Mouse (Mus musculus) ES-E14 (cell line): ENCODE measurements at regions not wholly inside any gene's neighbourhood (a gene's known extent, or its start where the extent isn't known, plus 50 kb on each side); places are given as distances from the start of the nearest gene placed in this dataset.
A peak's percentile ranks its signal among the peaks of the same experiment; 100 is the strongest.

Source experiments
- DNase-seq: peaks from one replicate; pipeline ENCODE4 v3.0.0-alpha.2; 2013; ENCODE audit warnings: low read depth, low spot score
- H3K27ac ChIP-seq: 2 replicates; pipeline ENCODE4 v1.5.1; 2012; ENCODE audit warnings: low read depth, mild to moderate bottlenecking, low read length, moderate library complexity, mixed read lengths; ENCODE audit not compliant: poor library complexity, insufficient read depth, severe bottlenecking
- H3K36me3 ChIP-seq: 2 replicates; pipeline ENCODE4 v1.6.1; 2012; ENCODE audit warnings: mild to moderate bottlenecking, low read length, moderate library complexity, mixed read lengths; ENCODE audit not compliant: control insufficient read depth, poor library complexity, insufficient read depth, severe bottlenecking
- H3K4me1 ChIP-seq, 2 experiments: fragments of 150-350 bp in 1 of 2; sonication (generic) in 1 of 2; 2 replicates each; pipeline ENCODE4 v1.6.1; 2012; ENCODE audit warnings: low read length in 2 of 2, mild to moderate bottlenecking in 1 of 2, mixed read lengths in 1 of 2; ENCODE audit not compliant: control insufficient read depth in 2 of 2, insufficient read depth in 2 of 2, poor library complexity in 1 of 2
- H3K4me3 ChIP-seq, 2 experiments: fragments of 150-350 bp in 1 of 2; sonication (generic) in 1 of 2; 2 replicates each; pipeline ENCODE4 v1.5.1; 2012; ENCODE audit warnings: low read length in 2 of 2, low read depth in 1 of 2, mild to moderate bottlenecking in 1 of 2, mixed read lengths in 1 of 2; ENCODE audit not compliant: insufficient read depth in 1 of 2, poor library complexity in 1 of 2, severe bottlenecking in 1 of 2
- H3K9ac ChIP-seq: 2 replicates; pipeline ENCODE4 v1.6.1; 2012; ENCODE audit warnings: low read depth, mild to moderate bottlenecking, low read length, mixed read lengths; ENCODE audit not compliant: poor library complexity, insufficient read depth, severe bottlenecking
- H3K9me3 ChIP-seq: fragments of 150-350 bp; sonication (generic); 2 replicates; pipeline ENCODE4 v1.6.1; 2012; ENCODE audit warnings: low read depth, mild to moderate bottlenecking, low read length; ENCODE audit not compliant: control insufficient read depth, insufficient read depth
- CHD2 ChIP-seq: IDR thresholded peaks from 2 replicates; pipeline ENCODE4 v1.6.1; 2014; ENCODE audit warnings: mild to moderate bottlenecking, low read depth, low read length, inconsistent platforms
- HCFC1 ChIP-seq: IDR thresholded peaks from 2 replicates; pipeline ENCODE4 v1.6.1; 2012; ENCODE audit warnings: low read length, inconsistent platforms, borderline replicate concordance; ENCODE audit not compliant: insufficient read depth
- MAFK ChIP-seq: IDR thresholded peaks from 2 replicates; pipeline ENCODE4 v1.6.1; 2014; ENCODE audit warnings: mild to moderate bottlenecking, low read depth, low read length, inconsistent platforms; ENCODE audit not compliant: insufficient read depth
- ZC3H11A ChIP-seq: IDR thresholded peaks from 2 replicates; pipeline ENCODE4 v1.6.1; 2012; ENCODE audit warnings: low read depth, mild to moderate bottlenecking, inconsistent platforms, low read length, borderline replicate concordance
- ZNF384 ChIP-seq: IDR thresholded peaks from 2 replicates; pipeline ENCODE4 v1.6.1; 2012; ENCODE audit warnings: low read depth, low read length, inconsistent platforms
- in situ Hi-C, 2 experiments: fragments of 600-800 bp; cut with MboI; formaldehyde crosslinking; loops; one replicate each; pipeline ENCODE4 v1.15.1; 2025; ENCODE audit warnings: low sequenced_read_pairs in 2 of 2, inconsistent platforms in 1 of 2; ENCODE audit not compliant: unreplicated experiment in 2 of 2

DNA sequence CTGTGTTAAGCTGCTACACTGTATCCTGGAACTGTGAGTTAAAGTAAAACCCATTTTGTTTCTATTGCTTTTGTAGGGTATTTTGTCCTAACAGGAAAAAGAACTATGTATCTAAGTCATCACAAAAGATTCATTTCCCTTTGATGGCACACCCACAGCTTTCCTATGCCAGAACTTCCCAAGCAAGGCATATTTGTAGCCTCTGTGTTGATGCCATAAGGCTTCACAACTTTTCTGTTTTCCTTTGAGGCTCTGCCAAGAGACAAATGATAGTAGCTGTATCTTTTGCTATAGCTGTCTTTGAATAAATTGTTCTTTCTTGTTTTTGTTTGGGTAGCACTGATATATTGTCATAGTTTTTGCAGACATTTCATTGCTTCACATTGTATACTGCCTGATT, 790.2 kb downstream of the Slitrk5 start:
- H3K9me3 ChIP-seq, result no peaks in the 10 kb centered on the region
- H3K4me3 ChIP-seq, result no peak overlapping the region
- no peak for DNase-seq
- TF ChIP-seq HCFC1 (no peak), ZC3H11A (no peak), CHD2 (no peak)
- H3K9ac ChIP-seq, result no peak overlapping the region
- no peaks in the 10 kb centered on the region for H3K36me3 ChIP-seq
- no peaks in the 10 kb centered on the region for H3K4me1 ChIP-seq
- H3K27ac ChIP-seq, result no peak overlapping the region
- in situ Hi-C loops, result no loop called here

DNA sequence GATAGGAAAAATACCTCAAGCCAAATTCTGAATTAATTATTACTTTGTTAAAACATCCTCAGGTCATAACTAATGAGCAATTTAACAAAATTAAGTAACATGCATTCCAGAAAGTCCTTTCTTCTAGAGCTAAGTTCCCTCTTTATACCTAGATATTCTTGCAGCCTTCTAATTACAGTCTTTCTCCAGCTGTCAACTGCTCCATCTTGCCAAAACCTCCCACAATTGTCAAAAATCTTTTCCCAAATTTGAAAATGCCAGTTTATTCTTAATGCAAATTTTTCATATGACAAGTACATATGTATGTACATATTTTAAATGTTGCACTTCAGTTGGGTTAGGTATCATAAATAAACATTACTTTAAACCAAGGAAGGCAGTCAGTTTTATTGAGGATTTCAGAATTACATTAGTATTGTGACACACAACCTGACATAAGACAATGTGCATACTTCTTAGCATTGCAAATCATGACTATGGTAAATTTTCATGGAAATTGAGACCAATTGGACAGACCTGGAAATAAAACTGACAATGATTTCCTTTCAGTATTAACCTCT, 791.5 kb downstream of the Slitrk5 start:
- DNase-seq, result no peak
- H3K36me3 ChIP-seq, result no peaks in the 10 kb centered on the region
- no peaks in the 10 kb centered on the region for H3K4me1 ChIP-seq
- no peaks in the 10 kb centered on the region for H3K9me3 ChIP-seq
- no peak overlapping the region for H3K4me3 ChIP-seq
- TF ChIP-seq CHD2 (no peak), HCFC1 (no peak), MAFK (no peak), ZC3H11A (no peak), ZNF384 (no peak)
- H3K27ac ChIP-seq, result no peak overlapping the region
- H3K9ac ChIP-seq, result no peak overlapping the region
- in situ Hi-C loops, result no loop called here

DNA sequence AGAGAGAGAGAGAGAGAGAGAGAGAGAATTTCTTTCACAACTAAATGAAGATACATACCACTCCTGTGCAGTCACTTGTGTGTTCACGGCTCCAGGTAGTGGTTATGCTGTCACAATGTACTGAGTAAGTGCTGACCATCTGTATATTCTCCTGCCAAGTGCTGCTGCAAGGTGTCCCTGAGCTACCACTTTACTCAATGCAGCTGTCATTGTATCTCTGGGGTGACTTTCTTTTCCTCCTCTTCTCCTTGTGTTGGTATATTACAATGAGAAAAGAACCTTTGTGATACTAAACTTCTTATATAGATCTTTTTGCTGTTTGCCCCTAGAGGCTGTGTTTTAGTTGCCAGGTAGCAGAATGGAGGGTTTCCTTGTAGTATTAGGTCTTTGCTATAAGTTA, 800.6 kb downstream of the Slitrk5 start:
- Histone ChIP-seq H3K9ac (no peak overlapping the region), H3K4me1 (no peaks in the 10 kb centered on the region; a peak in 1 of 4 replicates), H3K36me3 (no peaks in the 10 kb centered on the region), H3K27ac (no peak overlapping the region), H3K9me3 (no peaks in the 10 kb centered on the region), H3K4me3 (no peak overlapping the region)
- in situ Hi-C loops, result no loop called here
- TF ChIP-seq ZC3H11A, result no peak
- TF ChIP-seq ZNF384, result no peak
- no peak for TF ChIP-seq MAFK
- TF ChIP-seq HCFC1, result no peak
- TF ChIP-seq CHD2, result no peak
- DNase-seq, result peak; percentile 4
